Mouse (Mus musculus): ENCODE results near the gene Rcan2. TPM values are rescaled to one million over a fixed set of nuclear protein-coding genes. Genes with fewer than 3 reads are reported as not detected.

Rcan2 gene
- polyA plus RNA-seq, 1 experiment from 2014 or later: 6.8 TPM

GRCm38 (mm10) chr17:44029616-44030015 lies 228.5 kb downstream of the Rcan2 start:
- Histone ChIP-seq H3K27me3 (no peaks in the 10 kb centered on the region), H3K4me1 (peaks cover 7% of the 10 kb centered on the region), H3K9ac (no peak overlapping the region), H3K4me2 (no peak overlapping the region), H3K4me3 (replicated peaks) (no peak overlapping the region), H3K9me3 (replicated peaks) (no peaks in the 10 kb centered on the region), H3K27ac (no peak overlapping the region), H3K36me3 (no peaks in the 10 kb centered on the region)
- ATAC-seq (replicated peaks; ENCODE audit: low FRiP score): no peak
- 52% methylated on average over 5 of the region's 5 CpGs for WGBS

- H3K4me1 ChIP-seq: peaks cover 6% of the 10 kb centered on the region
- WGBS: 70% methylated on average over 3 of the region's 3 CpGs
- ATAC-seq (replicated peaks; ENCODE audit: low FRiP score): no peak
These were observed 229.8 kb downstream of the Rcan2 start for GRCm38 (mm10) chr17:44030776-44031587.

GRCm38 (mm10) chr17:44035005-44035404 lies 233.9 kb downstream of the Rcan2 start:
- Histone ChIP-seq H3K4me1 (no peaks in the 10 kb centered on the region), H3K4me2 (no peak overlapping the region), H3K27me3 (no peaks in the 10 kb centered on the region), H3K9ac (no peak overlapping the region), H3K36me3 (no peaks in the 10 kb centered on the region), H3K9me3 (replicated peaks) (no peaks in the 10 kb centered on the region), H3K4me3 (replicated peaks) (no peak overlapping the region), H3K27ac (no peak overlapping the region)
- 91% methylated on average over 1 of the region's 1 CpGs for WGBS
- ATAC-seq (replicated peaks; ENCODE audit: low FRiP score): no peak

More at GRCm38 (mm10) chr17:44030776-44031587, 229.8 kb downstream of the Rcan2 start:
- Histone ChIP-seq H3K4me3 (replicated peaks) (no peak overlapping the region), H3K36me3 (no peaks in the 10 kb centered on the region), H3K27ac (no peak overlapping the region), H3K4me2 (no peak overlapping the region), H3K9me3 (replicated peaks) (no peaks in the 10 kb centered on the region), H3K27me3 (no peaks in the 10 kb centered on the region), H3K9ac (no peak overlapping the region)

- Histone ChIP-seq H3K36me3 (no peaks in the 10 kb centered on the region), H3K27me3 (no peaks in the 10 kb centered on the region), H3K9ac (no peak overlapping the region), H3K27ac (no peak overlapping the region), H3K4me1 (no peaks in the 10 kb centered on the region), H3K4me2 (no peak overlapping the region), H3K4me3 (replicated peaks) (no peak overlapping the region), H3K9me3 (replicated peaks) (no peaks in the 10 kb centered on the region)
- 60% methylated on average over 9 of the region's 9 CpGs for WGBS
- no peak for ATAC-seq (replicated peaks; ENCODE audit: low FRiP score)
These were observed 237.5 kb downstream of the Rcan2 start for GRCm38 (mm10) chr17:44038656-44039055.

- 90% methylated on average over 2 of the region's 2 CpGs for WGBS
- Histone ChIP-seq H3K4me1 (no peaks in the 10 kb centered on the region), H3K4me3 (replicated peaks) (no peak overlapping the region), H3K9ac (no peak overlapping the region), H3K36me3 (no peaks in the 10 kb centered on the region), H3K4me2 (no peak overlapping the region), H3K9me3 (replicated peaks) (no peaks in the 10 kb centered on the region), H3K27me3 (no peaks in the 10 kb centered on the region), H3K27ac (no peak overlapping the region)
- no peak for ATAC-seq (replicated peaks; ENCODE audit: low FRiP score)
These were observed 239.3 kb downstream of the Rcan2 start for GRCm38 (mm10) chr17:44040449-44040848.

GRCm38 (mm10) chr17:44042301-44042700 lies 241.2 kb downstream of the Rcan2 start:
- WGBS: 81% methylated on average over 2 of the region's 2 CpGs
- no peak for ATAC-seq (replicated peaks; ENCODE audit: low FRiP score)
- H3K36me3 ChIP-seq: no peaks in the 10 kb centered on the region
- H3K27ac ChIP-seq: no peak overlapping the region
- H3K9ac ChIP-seq: no peak overlapping the region
- no peak overlapping the region for H3K4me3 ChIP-seq (replicated peaks)
- no peak overlapping the region for H3K4me2 ChIP-seq
- H3K9me3 ChIP-seq (replicated peaks): no peaks in the 10 kb centered on the region
- H3K27me3 ChIP-seq: no peaks in the 10 kb centered on the region
- no peaks in the 10 kb centered on the region for H3K4me1 ChIP-seq

GRCm38 (mm10) chr17:44042861-44043260 lies 241.7 kb downstream of the Rcan2 start:
- Histone ChIP-seq H3K27me3 (no peaks in the 10 kb centered on the region), H3K27ac (no peak overlapping the region), H3K9ac (no peak overlapping the region), H3K9me3 (replicated peaks) (no peaks in the 10 kb centered on the region), H3K4me2 (no peak overlapping the region), H3K36me3 (no peaks in the 10 kb centered on the region), H3K4me3 (replicated peaks) (no peak overlapping the region), H3K4me1 (no peaks in the 10 kb centered on the region)
- WGBS: 87% methylated on average over 8 of the region's 8 CpGs
- ATAC-seq (replicated peaks; ENCODE audit: low FRiP score): no peak

- ATAC-seq (replicated peaks; ENCODE audit: low FRiP score): no peak
- Histone ChIP-seq H3K36me3 (no peaks in the 10 kb centered on the region), H3K9ac (no peak overlapping the region), H3K27ac (no peak overlapping the region), H3K4me2 (no peak overlapping the region), H3K27me3 (no peaks in the 10 kb centered on the region), H3K4me3 (replicated peaks) (no peak overlapping the region), H3K9me3 (replicated peaks) (no peaks in the 10 kb centered on the region), H3K4me1 (no peaks in the 10 kb centered on the region)
- 83% methylated on average over 4 of the region's 4 CpGs for WGBS
These were observed 252.3 kb downstream of the Rcan2 start for GRCm38 (mm10) chr17:44053427-44053826.

- H3K4me1 ChIP-seq: no peaks in the 10 kb centered on the region
- H3K27ac ChIP-seq: no peak overlapping the region
These were observed 256.0 kb downstream of the Rcan2 start for GRCm38 (mm10) chr17:44057123-44057522.

GRCm38 (mm10) chr17:44058145-44058544 lies 257.0 kb downstream of the Rcan2 start:
- H3K4me3 ChIP-seq (replicated peaks): no peak overlapping the region

More at GRCm38 (mm10) chr17:44057123-44057522, 256.0 kb downstream of the Rcan2 start:
- no peak overlapping the region for H3K9ac ChIP-seq
- H3K4me2 ChIP-seq: no peak overlapping the region
- no peaks in the 10 kb centered on the region for H3K27me3 ChIP-seq
- 89% methylated on average over 1 of the region's 1 CpGs for WGBS
- ATAC-seq (replicated peaks; ENCODE audit: low FRiP score): no peak
- H3K9me3 ChIP-seq (replicated peaks): no peaks in the 10 kb centered on the region
- H3K4me3 ChIP-seq (replicated peaks): no peak overlapping the region
- no peaks in the 10 kb centered on the region for H3K36me3 ChIP-seq

GRCm38 (mm10) chr17:44060781-44061180 lies 259.6 kb downstream of the Rcan2 start:
- H3K9ac ChIP-seq: no peak overlapping the region
- no peak overlapping the region for H3K4me3 ChIP-seq (replicated peaks)
- no peak for ATAC-seq (replicated peaks; ENCODE audit: low FRiP score)
- no peaks in the 10 kb centered on the region for H3K27me3 ChIP-seq
- WGBS: 82% methylated on average over 1 of the region's 1 CpGs
- no peaks in the 10 kb centered on the region for H3K9me3 ChIP-seq (replicated peaks)
- no peaks in the 10 kb centered on the region for H3K36me3 ChIP-seq
- no peak overlapping the region for H3K4me2 ChIP-seq
- no peak overlapping the region for H3K27ac ChIP-seq
- H3K4me1 ChIP-seq: no peaks in the 10 kb centered on the region

More at GRCm38 (mm10) chr17:44058145-44058544, 257.0 kb downstream of the Rcan2 start:
- no peaks in the 10 kb centered on the region for H3K36me3 ChIP-seq
- no peaks in the 10 kb centered on the region for H3K4me1 ChIP-seq
- ATAC-seq (replicated peaks; ENCODE audit: low FRiP score): no peak
- H3K9ac ChIP-seq: no peak overlapping the region
- no peaks in the 10 kb centered on the region for H3K9me3 ChIP-seq (replicated peaks)
- no peaks in the 10 kb centered on the region for H3K27me3 ChIP-seq
- H3K27ac ChIP-seq: no peak overlapping the region
- H3K4me2 ChIP-seq: no peak overlapping the region

- no peak overlapping the region for H3K4me3 ChIP-seq (replicated peaks)
- no peaks in the 10 kb centered on the region for H3K27me3 ChIP-seq
- no peak overlapping the region for H3K4me2 ChIP-seq
- H3K27ac ChIP-seq: 0 out of 2 replicates have a peak overlapping the region, but pooled peaks have one; percentile 45
- no peaks in the 10 kb centered on the region for H3K36me3 ChIP-seq
- ATAC-seq (replicated peaks; ENCODE audit: low FRiP score): no peak; the same call in 1 of the 2 replicates
- WGBS: 47% methylated on average over 5 of the region's 5 CpGs
- no peaks in the 10 kb centered on the region for H3K4me1 ChIP-seq
- H3K9ac ChIP-seq: no peak overlapping the region
- no peaks in the 10 kb centered on the region for H3K9me3 ChIP-seq (replicated peaks)
These were observed 260.2 kb downstream of the Rcan2 start for GRCm38 (mm10) chr17:44061289-44061890.

All from kidney, embryonic 15.5 days (tissue).